Mouse (Mus musculus) myocyte (in vitro differentiated cells): ENCODE measurements around the gene Mylip.

Experiments
- POLR2A ChIP-seq: IDR thresholded peaks from one replicate; pipeline ENCODE4 v1.6.1; 2011; ENCODE audit warnings: low read depth, mild to moderate bottlenecking, control low read depth, moderate library complexity; ENCODE audit not compliant: insufficient read length
- TCF12 ChIP-seq: IDR thresholded peaks from one replicate; pipeline ENCODE4 v1.6.1; 2011; ENCODE audit warnings: mild to moderate bottlenecking, control low read depth; ENCODE audit not compliant: poor library complexity, insufficient read depth, severe bottlenecking

DNA sequence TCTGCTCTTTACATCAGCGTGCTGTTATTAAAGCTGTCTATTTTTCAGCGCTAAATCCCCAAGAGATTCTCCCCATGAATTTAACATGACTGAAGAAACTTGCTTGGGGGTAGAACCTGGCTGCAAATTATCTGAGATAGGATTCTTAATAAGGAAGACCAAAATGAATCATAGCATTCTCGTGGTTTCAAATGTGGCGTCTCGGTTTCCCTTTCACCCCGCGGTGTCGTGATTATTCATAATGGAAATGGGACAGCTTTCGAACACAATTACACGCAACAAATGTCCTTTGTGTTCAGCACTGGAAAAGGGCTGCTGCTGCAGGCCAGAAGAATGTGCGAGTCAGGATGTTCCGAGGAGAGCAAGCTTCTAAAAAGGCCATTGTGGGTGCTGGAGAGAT is 29.4 kb downstream of the Mylip start:
- TF ChIP-seq POLR2A (no peak), TCF12 (no peak)
